Mouse (Mus musculus): ENCODE data around the gene Tppp3. TPM values are rescaled to one million over a fixed set of nuclear protein-coding genes. Genes with fewer than 3 reads are reported as not detected.

Tppp3 gene
- total RNA-seq, 2 experiments from 2014 or later, result 52.8 to 53.4 TPM

DNA sequence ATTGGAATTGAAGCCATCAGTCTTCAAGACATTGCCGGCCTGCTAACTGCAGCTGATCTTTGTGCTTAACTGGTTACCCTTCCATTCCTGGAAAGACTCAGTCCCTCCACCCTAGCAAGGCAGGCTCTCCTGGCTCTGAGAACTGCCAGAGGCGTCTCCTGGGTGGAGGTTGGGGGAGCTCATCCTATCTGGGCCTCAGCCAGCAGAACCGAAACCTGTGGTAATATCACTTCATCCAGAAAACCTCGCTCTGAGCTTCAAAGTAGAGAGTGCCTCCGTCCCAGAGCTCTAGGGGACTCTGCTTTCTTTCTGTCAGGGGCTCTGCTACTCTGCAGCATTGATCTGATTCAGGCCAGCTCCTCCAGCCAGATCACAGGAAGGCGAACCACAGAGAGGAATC is 35.7 kb upstream of the Tppp3 start:
- Histone ChIP-seq H3K4me3 (no peak overlapping the region), H3K27ac (no peak overlapping the region)
- TF ChIP-seq CTCF (IDR thresholded peaks at IDR 0.05), result no peak
- intact Hi-C loops (cut with DNase I), result no loop called here
- DNase-seq, result peak; percentile 53

DNA sequence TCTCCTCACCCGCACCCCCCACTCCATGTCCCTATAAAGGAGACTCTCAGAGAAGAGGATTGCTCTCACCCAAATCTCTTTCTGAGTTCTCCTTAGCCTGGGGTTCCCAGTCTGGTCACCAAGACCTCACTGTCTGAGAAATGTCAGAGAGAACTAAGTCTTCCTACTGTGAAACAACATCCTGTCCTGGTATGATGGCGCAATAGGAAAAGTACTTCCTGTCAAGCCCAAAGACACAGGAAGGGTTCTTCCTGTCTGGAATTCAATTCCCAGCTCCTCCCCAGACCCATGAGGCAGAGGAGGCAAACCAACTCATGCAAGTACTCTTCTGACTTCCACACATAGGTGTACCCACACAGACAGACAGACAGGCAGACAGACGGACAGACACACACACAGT is 33.3 kb upstream of the Tppp3 start:
- no peak for DNase-seq

DNA sequence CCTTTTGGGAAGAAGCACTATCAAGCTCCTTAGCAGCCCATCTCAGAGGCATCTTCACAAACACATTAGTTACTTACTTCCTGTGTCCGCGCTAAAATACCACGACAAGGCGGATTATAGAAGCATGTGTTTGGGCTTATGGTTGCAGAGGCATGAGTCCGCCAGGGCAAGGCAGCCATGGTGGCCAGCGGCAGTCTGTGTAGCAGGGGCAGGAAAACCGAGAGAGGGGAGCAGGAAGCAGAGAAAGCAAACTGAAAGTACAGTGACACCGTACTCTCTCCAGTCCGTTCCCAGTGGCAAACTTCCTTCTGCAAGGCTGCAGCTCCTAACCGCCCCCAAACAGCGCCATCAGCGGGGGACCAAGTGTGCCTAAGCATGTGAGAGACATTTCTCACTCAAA is 28.5 kb upstream of the Tppp3 start:
- DNase-seq, result no peak
- Histone ChIP-seq H3K27ac (peak overlapping the region; percentile 35; the same call in 1 of the 2 replicates), H3K4me3 (peak overlapping the region; percentile 60)
- no peak for TF ChIP-seq CTCF (IDR thresholded peaks at IDR 0.05)
- intact Hi-C loops (cut with DNase I), result no loop called here

More for the DNA sequence above, 33.3 kb upstream of the Tppp3 start:
- no peak for TF ChIP-seq CTCF (IDR thresholded peaks at IDR 0.05)
- Histone ChIP-seq H3K4me3 (no peak overlapping the region), H3K27ac (peak overlapping the region; percentile 71)
- intact Hi-C loops (cut with DNase I), result no loop called here

GRCm38 (mm10) chr8:105496439-105497180 is 25.3 kb upstream of the Tppp3 start, which contains the start of gene Zdhhc1:
Zdhhc1 (minus strand) TSS chr8:105496902.
- DNase-seq, result peak; percentile 95
- TF ChIP-seq CTCF (IDR thresholded peaks at IDR 0.05), result peak; percentile 65
- Histone ChIP-seq H3K27ac (peak within 1 kb of the TSS; percentile 90), H3K4me3 (peak within 1 kb of the TSS; percentile 98)
- intact Hi-C loops (cut with DNase I), result no loop called here

- no peak for DNase-seq
- intact Hi-C loops (cut with DNase I), result no loop called here
- Histone ChIP-seq H3K27ac (peak overlapping the region; percentile 90), H3K4me3 (peak overlapping the region; percentile 98)
- TF ChIP-seq CTCF (IDR thresholded peaks at IDR 0.05), result no peak
Observed at GRCm38 (mm10) chr8:105495350-105496302, 24.3 kb upstream of the Tppp3 start.

- no peak for TF ChIP-seq CTCF (IDR thresholded peaks at IDR 0.05)
- Histone ChIP-seq H3K27ac (peak overlapping the region; percentile 90), H3K4me3 (no peak overlapping the region)
- intact Hi-C loops (cut with DNase I), result no loop called here
- DNase-seq, result no peak
Observed at GRCm38 (mm10) chr8:105494566-105494965, 23.2 kb upstream of the Tppp3 start.

DNA sequence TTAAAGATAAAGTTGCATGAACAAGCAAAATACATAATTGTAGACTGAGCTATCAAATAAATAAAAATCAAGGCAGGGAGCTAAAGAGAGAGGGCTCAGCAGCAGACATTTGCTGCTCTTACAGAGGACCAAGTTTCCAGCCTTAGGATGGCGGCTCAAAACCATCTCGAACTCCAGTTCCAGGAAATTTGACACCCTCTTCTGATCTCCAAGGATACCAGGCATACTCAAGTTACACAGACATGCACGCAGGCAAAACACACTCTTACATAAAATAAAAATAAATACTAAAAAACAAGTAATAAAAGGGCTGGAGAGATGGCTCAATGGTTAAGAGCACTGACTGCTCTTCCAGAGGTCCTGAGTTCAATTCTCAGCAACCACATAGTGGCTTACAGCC is 22.2 kb upstream of the Tppp3 start:
- Histone ChIP-seq H3K27ac (no peak overlapping the region), H3K4me3 (no peak overlapping the region)
- TF ChIP-seq CTCF (IDR thresholded peaks at IDR 0.05), result no peak
- DNase-seq, result no peak
- intact Hi-C loops (cut with DNase I), result no loop called here

DNA sequence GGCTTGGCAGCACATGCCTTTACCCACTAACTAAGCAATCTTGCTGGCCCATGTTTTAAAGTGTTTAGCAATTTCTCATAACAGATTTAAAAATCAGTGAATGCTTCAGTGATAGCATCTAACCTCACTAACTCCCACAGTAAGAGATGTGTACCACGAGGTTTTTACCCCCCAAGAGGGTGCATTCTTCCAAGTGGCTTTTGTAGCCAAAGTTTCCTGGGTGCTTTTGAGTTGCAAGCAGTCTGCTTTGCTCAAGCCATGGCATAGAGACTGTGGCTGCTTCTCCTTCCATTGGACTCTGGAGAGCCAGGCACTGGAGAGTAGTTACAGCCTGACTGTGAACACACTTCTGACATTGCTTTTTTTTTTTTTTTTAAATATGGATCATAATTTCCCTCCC is 18.0 kb upstream of the Tppp3 start:
- intact Hi-C loops (cut with DNase I), result no loop called here
- Histone ChIP-seq H3K4me3 (no peak overlapping the region), H3K27ac (no peak overlapping the region)
- DNase-seq, result no peak
- TF ChIP-seq CTCF (IDR thresholded peaks at IDR 0.05), result no peak

DNA sequence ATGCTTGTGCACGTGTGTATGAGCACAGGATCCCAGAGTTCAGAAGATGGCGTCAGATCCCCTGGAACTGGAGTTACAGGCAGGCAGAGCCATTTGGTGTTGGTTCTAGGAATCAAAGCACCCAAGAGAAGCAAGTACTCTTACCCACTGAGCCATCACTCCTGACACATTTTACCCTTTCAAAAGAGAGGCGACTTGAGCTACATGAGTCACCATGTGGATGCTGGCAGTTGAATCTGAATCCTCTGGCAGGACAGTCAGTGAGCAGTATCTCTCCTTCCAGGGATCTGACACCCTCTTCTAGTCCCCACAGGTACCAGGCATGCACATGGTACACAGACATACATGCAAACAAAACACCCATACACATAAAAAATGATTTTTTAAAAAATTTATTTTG is 16.8 kb upstream of the Tppp3 start:
- no peak for DNase-seq
- H3K27ac ChIP-seq, result no peak overlapping the region
- intact Hi-C loops (cut with DNase I), result no loop called here
- H3K4me3 ChIP-seq, result no peak overlapping the region
- no peak for TF ChIP-seq CTCF (IDR thresholded peaks at IDR 0.05)

GRCm38 (mm10) chr8:105484392-105484791 is 13.1 kb upstream of the Tppp3 start:
- no peak overlapping the region for H3K4me3 ChIP-seq
- peak; percentile 87 for DNase-seq
- intact Hi-C loops (cut with DNase I), result loop anchor here (1.0 to 5.0 kb wide), 3 partner anchors 33 to 70 kb away; partner anchors contain the start of gene Hsd11b2
- H3K27ac ChIP-seq, result peak overlapping the region; percentile 90
- peak; percentile 77 for TF ChIP-seq CTCF (IDR thresholded peaks at IDR 0.05)

GRCm38 (mm10) chr8:105484030-105484368 is 12.7 kb upstream of the Tppp3 start:
- Histone ChIP-seq H3K4me3 (no peak overlapping the region), H3K27ac (peak overlapping the region; percentile 90)
- DNase-seq, result peak; percentile 72
- intact Hi-C loops (cut with DNase I), result loop anchor here (1.0 to 5.0 kb wide), 3 partner anchors 33 to 70 kb away; partner anchors contain the start of gene Hsd11b2
- TF ChIP-seq CTCF (IDR thresholded peaks at IDR 0.05), result no peak

- intact Hi-C loops (cut with DNase I), result loop anchor here (1.0 to 5.0 kb wide), 3 partner anchors 34 to 71 kb away; partner anchors contain the start of gene Hsd11b2
- peak overlapping the region; percentile 90 for H3K27ac ChIP-seq
- peak; percentile 88 for TF ChIP-seq CTCF (IDR thresholded peaks at IDR 0.05)
- H3K4me3 ChIP-seq, result peak overlapping the region; percentile 31
- peak; percentile 85 for DNase-seq
Observed at GRCm38 (mm10) chr8:105483212-105484029, 12.1 kb upstream of the Tppp3 start.

Measured in gastrocnemius, adult 2 months (tissue).